Mouse (Mus musculus) intestine, embryonic 14.5 days (tissue): ENCODE results near the gene Gm10382. TPM values are rescaled to one million over a fixed set of nuclear protein-coding genes. Genes with fewer than 3 reads are reported as not detected.
"Not testable (repeated sequence)": the region's sequence is repeated elsewhere in the genome, so short reads cannot be mapped to it uniquely, and the experiment has no call there.

Experiments used
- ATAC-seq: fragments of 200-750 bp; cut with Nextera tagmentation; replicated peaks from 2 replicates; pipeline ENCODE4 v1.8.0; 2017; ENCODE audit warnings: low read depth, moderate number of reproducible peaks, moderate TSS enrichment, moderate library complexity; ENCODE audit not compliant: low FRiP score, low TSS enrichment
- DNase-seq: peaks from one replicate; pipeline ENCODE4 v3.0.0-alpha.2; 2018; ENCODE audit warnings: low spot score
- H3K27ac ChIP-seq: fragments of 300-500 bp; sonication (generic); 2 replicates; pipeline ENCODE4 v1.5.1; 2014; ENCODE audit warnings: low read depth, mild to moderate bottlenecking, control low read depth
- H3K27me3 ChIP-seq: fragments of 300-500 bp; sonication (generic); replicated peaks from 2 replicates; pipeline ENCODE4 v1.6.1; 2014; ENCODE audit warnings: low read length, control low read depth; ENCODE audit not compliant: control insufficient read depth, insufficient read depth
- H3K36me3 ChIP-seq: fragments of 300-500 bp; sonication (generic); 2 replicates; pipeline ENCODE4 v1.6.1; 2014; ENCODE audit warnings: low read length, control low read depth; ENCODE audit not compliant: control insufficient read depth, insufficient read depth
- H3K4me1 ChIP-seq: fragments of 300-500 bp; sonication (generic); replicated peaks from 2 replicates; pipeline ENCODE4 v1.6.1; 2014; ENCODE audit warnings: low read length, control low read depth, mixed read lengths; ENCODE audit not compliant: control insufficient read depth, insufficient read depth
- H3K4me2 ChIP-seq: fragments of 300-500 bp; sonication (generic); 2 replicates; pipeline ENCODE4 v1.6.1; 2014; ENCODE audit warnings: low read length
- H3K4me3 ChIP-seq: fragments of 300-500 bp; sonication (generic); 2 replicates; pipeline ENCODE4 v1.5.1; 2014; ENCODE audit warnings: low read depth, low read length, control low read depth, mixed read lengths
- H3K9ac ChIP-seq: fragments of 300-500 bp; sonication (generic); 2 replicates; pipeline ENCODE4 v1.6.1; 2014; ENCODE audit warnings: mild to moderate bottlenecking, low read length
- H3K9me3 ChIP-seq: fragments of 300-500 bp; sonication (generic); 2 replicates; pipeline ENCODE4 v1.6.1; 2016; ENCODE audit warnings: low read length, control low read depth; ENCODE audit not compliant: control insufficient read depth
- WGBS: fragments of 180-500 bp; shearing (Covaris S2); extraction: QIAGEN DNeasy Blood & Tissue Kit; methylation state at CpG from one replicate; pipeline ENCODE4 v1.1.7; 2014; 5-methylcytosine and 5-hydroxymethylcytosine counted together
- polyA plus RNA-seq: library from polyadenylated mRNA; unstranded; fragments of >200 nt; fragmentation: Nextera tagmentation; extraction: Ambion mirVana; gene quantifications from 2 replicates; pipeline ENCODE4 v1.2.1, GENCODE M21; 2014

The Gm10382 gene
- polyA plus RNA-seq, 1 experiment from 2014 or later = 0.15 TPM

DNA sequence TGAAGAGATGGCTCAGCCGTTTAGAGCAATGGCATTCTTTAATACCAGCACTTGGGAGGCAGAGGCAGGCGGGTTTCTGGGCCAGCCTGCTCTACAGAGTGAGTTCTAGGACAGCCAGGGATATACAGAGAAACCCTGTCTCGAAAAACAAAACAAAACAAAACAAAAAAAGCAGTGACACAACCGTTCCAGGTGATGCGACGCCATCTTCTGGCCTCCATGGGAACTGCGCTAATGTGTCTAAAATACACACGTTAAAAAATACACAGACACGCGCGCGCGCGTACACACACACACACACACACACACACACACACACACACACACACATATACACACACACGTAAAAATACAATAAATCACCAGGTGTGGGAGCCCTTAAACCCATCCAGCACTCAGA lies 45.2 kb downstream of the Gm10382 start:
- H3K9me3 ChIP-seq, H3K4me1 ChIP-seq, H3K27me3 ChIP-seq, H3K9ac ChIP-seq, H3K27ac ChIP-seq, DNase-seq: not testable (repeated sequence)
- 52% methylated on average over 15 of the region's 15 CpGs for WGBS
- peak; percentile 10; the same call in 1 of the 2 replicates for ATAC-seq
- H3K4me3 ChIP-seq = peak overlapping the region; percentile 60
- H3K36me3 ChIP-seq = peaks cover 24% of the 10 kb centered on the region
- peak overlapping the region; percentile 83 for H3K4me2 ChIP-seq

Other genes with a start within 250 kb of the Gm10382 start
- 26.1 and 27.5 TPM in 2 replicates for gene Ncor2, start 210.1 kb upstream of the Gm10382 start, polyA plus RNA-seq
- gene Scarb1, start 48.2 kb upstream of the Gm10382 start, polyA plus RNA-seq = 47.6 and 50.8 TPM in 2 replicates
- gene Ubc, start 880 bp downstream of the Gm10382 start, polyA plus RNA-seq = 949 and 989 TPM in 2 replicates
- gene Dhx37, start 44.8 kb downstream of the Gm10382 start, polyA plus RNA-seq = 9.6 and 11.3 TPM in 2 replicates
- 48.4 and 50.9 TPM in 2 replicates for gene Bri3bp, start 52.2 kb downstream of the Gm10382 start, polyA plus RNA-seq
- 66.9 and 78.6 TPM in 2 replicates for gene Aacs, start 86.5 kb downstream of the Gm10382 start, polyA plus RNA-seq
- 0.31 and 0.45 TPM in 2 replicates for gene Tmem132b, start 142.5 kb downstream of the Gm10382 start, polyA plus RNA-seq